Mouse (Mus musculus): Measurements from ENCODE around the gene Lonrf2.

Gene Lonrf2

DNA sequence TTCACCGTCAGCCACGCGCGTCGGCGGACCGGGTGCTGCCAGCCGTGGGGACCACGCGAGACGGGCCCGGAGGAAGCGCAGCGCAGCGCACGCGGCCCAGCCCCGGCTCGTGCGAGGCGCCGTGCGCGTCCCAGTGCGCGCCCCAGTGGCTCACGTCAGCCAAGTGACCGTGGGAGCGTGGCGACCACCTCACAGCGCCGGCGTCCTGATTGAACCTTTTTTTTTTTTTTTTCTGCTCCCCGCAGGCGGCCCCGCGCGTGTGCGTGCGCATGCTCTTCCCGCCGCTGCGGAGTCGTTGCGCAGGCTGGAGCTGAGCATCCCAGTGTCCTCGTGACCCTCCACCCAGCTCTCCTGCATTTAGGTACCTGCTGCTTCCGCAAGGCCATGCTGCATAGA is at the start of gene Lonrf2:
Gene Lonrf2 (minus strand): TSS at position 235 of the 396 bp plus-strand sequence.
- DNase-seq: no peak

DNA sequence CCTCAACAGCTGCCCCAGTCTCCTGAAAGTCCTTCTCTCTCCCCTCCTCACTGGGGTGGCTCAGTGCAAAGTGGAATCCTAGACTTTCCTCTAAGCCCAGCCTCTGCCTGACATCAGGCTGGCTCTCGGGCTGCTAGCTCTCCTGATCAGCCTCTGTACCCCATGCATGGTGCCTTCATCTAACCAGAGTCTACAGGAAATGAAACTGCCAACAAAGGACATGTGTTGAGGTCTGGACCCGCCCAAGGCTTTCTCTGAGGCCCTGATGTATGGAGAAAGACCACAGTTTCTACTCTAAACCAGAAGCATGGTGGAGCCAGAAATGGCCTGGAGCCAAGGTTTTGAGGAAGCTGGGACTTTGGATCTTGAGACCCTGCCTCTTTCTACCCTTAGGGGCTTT is 49.4 kb upstream of the Lonrf2 start:
- DNase-seq: no peak

DNA sequence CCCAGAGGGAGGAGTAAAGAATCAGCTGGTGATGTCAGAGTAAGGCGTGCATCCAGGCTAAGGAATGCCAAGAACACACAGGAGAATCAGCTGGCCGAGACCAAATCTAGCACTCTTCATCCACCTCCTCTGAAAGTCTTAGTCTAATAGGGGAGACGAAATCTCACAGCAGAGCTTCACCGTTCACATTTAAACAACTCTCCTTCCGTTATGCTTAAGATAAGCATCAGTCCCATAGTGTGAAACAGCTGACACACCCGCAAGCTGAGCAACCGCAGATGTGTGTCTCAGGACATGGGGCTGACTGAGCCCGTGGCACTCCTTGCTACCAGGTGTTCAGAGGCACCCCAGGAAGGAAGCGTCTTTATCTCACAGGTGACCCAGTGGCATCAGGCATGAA is 47.3 kb upstream of the Lonrf2 start:
- no peak for DNase-seq

DNA sequence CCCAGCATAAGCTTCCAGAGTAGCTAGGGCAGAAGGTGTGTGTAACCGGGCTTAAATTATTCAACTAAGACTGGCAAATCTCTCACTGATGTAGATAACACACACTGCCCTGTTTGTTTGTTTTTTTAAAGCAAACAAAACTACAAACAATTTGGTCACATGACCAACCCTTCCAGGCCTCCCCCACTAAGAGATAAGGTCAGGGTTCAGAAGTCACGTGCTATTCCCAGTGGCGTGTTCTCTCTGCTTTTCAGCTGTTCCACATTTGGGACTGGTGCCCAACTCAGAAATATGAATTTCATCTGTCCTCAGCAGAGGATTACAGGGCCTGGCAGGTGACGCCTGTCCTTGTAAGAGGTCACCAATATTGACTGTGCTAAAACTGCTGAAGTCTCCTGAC is 46.2 kb upstream of the Lonrf2 start:
- DNase-seq: no peak

DNA sequence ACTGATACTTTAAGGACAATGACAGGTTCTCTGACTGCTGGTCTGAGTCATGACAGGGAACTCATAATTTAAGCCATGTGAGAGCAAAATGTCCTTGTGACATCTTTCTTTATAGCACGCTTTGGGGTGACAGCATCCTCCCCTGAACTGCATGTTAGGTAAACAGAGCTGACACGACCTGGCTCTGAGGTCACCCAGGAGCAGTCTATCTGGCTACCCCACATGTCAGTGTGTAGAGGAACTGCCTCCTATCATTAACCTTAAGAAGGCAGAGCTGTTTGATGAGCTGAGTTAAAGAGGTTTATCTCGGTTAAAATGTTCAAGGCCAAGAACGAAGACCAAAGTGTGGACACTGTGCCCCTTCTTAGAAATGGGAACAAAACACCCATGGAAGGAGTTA is 44.9 kb upstream of the Lonrf2 start:
- no peak for DNase-seq

DNA sequence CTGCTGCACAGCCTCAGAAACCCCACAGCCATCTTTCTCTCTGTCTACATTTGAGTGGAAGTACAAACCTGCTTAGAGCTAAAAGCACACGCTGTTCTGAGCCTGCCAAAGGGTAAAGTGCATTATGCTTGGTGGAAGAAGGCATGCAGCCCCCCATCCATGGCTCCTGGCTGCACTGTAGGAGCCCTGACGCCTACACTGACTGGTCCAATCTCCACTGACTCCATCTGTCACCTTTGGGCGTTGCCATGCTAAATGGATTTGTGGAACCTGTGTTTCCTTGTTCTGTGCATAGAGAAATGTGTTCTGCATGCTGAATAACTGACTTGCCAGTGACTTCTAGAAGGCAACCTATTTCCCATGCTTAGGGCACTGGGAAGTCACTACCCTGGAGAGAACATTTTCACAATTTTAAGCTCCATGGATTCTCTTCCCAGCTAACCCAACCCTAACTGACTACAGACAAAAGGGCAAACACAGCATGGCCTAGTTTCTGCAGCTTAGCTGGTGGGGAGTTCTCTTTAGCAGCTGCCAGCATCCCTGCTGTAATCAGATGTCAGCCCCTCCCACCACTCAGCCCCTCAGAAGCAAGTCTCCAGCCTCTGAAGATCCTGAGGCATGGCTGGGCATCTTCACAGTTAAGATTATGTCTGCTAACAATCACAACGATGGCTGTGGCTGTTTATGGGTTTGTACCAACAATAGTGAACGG is 40.3 kb upstream of the Lonrf2 start:
- no peak for DNase-seq

DNA sequence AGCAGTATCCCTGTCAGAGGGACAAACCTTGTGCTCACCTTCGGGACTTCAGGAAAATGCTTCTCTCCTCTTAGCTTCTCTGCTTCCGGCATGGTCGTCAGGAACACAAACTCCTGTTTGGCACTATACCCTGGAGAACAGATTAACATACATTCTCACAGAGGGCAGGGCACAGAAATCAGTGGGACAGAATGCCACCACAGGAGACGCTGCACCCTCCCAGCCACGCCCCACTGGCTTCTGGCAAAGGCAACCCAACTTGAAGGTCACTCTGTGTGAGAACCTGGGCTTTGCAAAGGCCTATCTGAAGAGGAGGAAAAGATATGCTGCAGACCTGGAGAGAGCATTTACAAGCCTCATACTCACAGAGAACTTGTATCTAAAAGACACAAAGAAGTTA is 37.4 kb upstream of the Lonrf2 start:
- DNase-seq: no peak

DNA sequence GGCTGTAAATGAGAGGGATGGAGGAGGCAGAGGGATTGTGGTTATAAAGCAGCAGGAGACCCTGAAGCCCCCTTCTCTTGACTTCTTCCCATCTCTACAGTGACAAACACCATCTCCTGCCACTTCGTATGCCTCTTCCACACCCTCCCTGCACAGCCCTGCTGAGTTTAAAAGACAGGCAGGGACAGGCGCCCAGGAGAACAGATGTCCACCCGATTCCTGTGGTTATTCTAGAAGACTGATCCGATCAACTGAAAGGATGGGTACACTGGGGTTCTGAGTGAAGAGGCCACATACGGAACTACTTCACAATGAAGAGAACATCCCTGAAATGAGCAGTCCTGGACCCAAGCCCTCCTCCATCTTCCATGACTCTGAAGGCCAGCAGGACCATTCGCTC is 35.3 kb upstream of the Lonrf2 start:
- DNase-seq: no peak

DNA sequence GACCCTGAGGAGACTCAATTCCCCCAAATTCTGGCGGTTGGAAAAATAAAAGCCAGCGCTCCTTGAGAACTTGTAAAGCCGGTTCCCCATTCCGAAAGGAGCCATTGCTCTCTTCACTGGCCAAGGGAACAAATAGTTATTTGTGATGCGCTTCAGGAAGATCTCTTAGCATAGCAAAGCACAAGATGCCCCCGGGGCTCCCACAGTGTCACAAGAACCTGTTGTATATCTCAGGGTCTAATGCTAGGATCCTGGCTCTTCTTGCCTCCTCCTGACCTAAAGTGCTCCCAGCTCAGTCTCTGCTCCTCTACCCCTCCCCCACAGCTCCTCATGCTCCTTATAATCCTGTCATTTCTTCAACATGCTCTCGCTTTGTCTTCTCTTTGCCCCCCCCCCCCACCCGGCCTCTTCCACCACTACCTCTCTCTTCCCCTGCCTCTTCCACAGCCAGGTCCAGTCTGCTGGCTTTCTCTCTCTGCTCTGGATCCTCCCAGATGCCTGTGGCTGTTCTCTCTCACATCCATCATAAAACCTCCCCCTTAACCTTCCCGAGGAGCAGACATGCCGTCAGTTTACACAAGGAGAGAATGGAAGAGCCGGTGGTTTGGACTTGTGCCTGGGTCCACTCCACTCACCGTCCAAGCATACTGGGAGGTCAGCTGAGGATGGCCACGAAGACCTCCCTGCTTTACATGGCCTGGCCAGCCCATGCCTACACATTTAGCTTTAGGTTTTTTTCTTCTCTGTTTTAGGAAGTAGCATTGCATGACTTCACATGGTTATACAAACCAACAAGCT is 33.1 kb upstream of the Lonrf2 start:
- no peak for DNase-seq

DNA sequence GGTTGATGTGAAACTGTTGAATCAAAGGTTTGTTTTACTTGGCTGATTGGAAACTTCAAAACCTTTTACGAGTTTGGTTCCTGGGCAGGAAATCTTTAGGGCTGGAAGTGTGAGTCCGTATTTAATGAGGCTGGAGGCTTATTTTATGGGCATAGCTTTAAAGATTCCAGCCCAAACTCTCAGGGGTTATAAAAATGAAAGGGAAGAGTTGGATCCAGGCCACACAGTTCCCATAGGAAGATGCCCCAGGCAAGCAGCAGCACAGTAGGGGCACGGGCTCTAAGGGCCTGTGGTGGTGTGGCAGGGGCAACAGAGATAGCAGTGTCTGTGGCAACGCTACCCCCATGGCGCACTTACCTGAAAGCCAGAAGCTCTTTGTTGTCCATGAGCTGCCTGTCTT is 29.7 kb upstream of the Lonrf2 start:
- DNase-seq: no peak

DNA sequence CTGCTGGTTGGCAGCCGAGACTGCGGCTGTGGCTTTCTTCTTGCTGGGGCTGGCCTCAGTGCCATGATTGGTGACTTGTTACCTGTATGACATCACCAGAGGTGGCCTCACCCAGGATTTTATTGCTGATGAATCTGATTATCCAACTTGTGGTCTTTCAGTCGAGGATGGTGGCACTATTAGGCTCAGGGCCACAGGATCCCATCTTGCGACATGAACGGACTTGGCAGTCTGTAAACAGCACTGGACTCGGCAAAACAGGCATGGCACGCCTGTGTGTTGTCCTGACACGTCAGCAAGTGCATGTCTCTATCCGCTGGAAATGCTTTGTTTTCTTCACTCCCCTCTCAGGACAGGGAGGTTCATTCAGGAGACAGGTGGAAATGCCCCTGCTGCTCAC is 27.8 kb upstream of the Lonrf2 start:
- DNase-seq: no peak

DNA sequence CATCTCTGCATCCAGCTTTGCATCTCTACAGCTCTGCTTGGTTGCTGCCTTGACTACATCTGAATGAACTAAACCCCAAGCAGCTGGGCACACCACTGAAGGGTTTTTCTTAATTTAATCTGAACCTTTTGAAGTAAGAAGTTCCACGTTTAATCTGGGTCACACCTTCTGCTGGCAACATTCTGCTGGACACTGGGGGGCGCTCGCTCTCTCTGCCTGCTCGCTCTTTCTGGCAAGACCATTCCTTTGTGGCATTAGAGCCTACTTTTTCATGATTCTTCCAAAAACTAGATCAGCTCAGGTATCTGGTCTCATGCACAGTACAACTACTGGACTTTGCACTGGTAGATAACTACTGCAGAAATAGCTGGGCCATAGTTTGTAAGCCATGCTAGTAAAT is 25.7 kb upstream of the Lonrf2 start:
- DNase-seq: peak; percentile 4

DNA sequence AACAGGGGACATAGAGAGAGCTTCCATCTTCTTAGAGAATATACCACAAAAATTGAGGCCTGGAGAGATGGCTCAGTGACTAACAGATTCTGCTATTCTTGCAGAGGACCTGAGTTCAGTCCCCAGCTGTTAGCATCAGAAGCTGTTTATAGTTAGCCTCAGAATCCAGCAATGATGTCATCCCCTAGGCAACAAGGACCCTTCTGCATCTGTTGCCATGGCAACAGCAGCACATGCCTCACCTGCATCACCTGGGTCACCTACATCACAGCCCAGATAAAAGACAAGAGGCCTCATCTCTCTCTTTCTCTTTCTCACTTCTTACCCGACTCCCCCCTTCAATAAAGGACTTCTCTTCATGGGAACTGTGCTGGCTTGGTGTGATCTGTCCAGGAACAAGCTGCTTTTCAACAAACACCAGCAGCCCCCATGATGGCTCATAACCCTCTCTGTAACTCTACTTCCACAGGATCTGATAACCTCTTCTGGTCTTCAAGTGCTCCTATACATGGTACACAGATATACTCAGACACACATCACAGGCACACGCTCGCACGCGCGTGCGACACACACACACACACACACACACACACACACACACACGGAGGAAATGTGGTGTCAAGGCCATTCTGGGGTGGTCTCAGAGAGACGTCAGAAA is 24.5 kb upstream of the Lonrf2 start:
- DNase-seq: no peak

DNA sequence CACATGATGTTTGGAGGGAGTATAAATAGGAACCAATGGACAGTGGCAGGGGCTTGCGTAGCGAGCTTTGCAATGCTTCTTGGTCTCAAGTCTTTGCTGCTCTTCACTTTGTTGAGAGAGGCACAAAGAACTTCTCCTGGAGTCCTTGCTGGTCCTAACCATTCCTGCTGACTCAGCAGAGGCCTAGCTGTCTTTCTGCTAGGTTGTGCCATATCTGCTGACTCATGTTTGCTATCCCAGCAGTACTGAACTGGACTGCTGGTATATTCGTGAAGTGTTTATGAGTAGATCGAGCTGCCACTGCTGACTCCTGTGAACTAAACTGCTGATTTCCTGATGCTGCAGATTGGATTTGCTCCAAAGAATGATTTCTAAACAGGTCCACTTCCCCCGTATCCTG is 23.7 kb upstream of the Lonrf2 start:
- no peak for DNase-seq

DNA sequence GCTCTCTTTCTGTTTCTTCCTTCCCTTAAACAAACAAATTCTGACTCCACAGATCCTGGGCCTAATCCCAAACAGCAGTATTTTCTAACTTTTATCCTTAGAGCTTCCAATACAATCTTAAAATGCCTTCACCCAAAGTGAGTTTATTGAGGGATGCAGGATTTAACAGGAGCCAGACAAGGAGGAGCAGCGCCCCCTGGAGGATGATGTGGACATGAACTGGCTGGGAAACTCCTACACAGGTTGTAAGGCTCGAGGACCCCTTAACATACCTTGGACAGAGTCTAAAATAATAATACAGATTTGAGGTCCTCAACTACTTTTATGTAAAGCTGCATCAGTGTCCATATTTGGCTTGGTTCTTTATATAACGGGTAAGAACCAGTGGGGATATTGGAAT is 19.7 kb upstream of the Lonrf2 start:
- peak; percentile 29 for DNase-seq

DNA sequence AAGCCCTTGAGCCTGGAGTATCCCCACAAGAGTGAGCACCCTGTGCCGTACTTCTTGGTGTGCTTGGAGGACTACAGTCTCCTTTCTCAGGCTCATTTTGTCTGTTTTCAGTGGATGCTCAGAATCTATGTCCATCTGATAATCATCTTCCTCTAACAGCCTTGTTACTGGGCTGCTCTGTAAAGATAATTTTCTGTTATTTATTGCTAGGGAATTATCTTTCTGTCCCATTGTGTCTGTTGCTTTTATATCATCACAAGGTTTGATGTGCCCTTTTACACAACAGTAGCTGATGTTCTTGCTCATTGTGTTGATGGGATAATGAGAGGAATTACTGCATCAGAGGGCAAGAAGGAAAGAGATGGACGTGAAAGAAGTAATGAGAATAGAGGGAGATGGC is 15.7 kb upstream of the Lonrf2 start:
- no peak for DNase-seq

DNA sequence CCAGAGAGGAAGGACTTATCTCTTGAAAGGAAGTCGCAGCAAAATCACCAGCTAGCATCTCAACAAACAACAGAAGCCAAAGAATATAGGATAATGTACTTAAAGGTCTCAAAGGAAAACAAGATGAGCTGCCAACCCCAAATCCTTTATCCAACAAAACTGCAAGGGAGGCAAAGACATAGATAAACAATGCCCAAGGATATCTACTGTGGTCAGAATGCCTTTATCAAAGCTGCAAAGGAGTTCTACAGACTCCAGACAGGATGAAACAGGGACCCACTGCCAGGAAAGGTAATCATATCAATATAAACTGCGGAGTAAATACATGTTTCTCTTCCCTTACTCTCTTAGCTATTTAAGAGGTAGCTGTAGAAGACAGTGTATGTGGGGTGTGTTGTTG is 14.1 kb upstream of the Lonrf2 start:
- no peak for DNase-seq

DNA sequence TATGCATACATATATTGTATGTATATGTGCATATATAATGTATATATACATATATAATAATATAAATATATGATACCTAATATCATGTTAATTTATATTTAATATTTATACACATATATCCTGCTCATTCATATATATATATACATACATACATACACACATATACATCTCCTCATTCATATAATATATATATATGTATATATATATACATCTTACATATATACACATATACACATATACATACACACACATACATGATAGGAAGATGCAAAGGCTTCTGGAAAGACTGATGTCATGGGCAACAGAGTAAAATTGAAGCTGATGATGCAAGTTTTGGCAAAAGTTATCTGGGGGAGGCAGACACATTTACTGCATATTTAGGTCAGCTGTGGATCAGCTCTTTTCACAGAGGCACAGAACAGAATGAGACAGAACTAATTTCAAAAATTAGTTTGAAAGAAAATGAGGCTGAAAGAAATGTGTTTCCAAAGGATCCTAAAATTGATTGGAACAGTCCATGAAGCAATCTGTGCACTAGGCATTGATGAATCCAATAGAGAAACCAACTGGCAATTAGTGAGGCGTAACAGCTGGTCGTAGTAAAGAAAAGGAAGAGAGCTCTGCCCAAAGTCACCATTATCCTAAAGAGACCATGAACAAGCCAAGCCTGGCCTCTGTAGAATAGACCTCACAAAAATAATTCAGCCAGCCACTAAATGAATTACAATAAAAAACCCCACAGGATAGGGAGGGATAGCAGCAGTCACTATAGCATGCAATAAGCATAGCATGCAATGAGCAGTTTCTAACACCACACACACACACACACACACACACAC is 12.2 kb upstream of the Lonrf2 start:
- DNase-seq: no peak

DNA sequence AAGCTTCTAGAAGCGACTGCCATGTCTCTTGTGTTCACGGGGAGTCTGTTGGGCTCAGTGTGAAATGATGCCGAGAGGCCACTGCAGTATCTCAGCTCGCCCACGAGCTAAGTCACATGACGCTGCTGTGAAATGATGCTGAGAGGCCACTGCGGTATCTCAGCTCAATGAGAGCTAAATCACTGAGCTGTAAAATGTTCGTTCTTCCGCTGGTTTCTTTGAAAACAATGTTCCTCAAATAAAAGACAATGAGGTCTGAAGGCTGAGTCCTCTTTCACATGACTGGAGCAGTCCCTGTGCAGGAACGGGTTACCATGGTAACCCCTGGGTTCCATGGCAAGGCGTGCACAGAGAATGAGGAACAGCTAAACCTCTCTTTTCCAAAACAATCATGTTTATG is 11.5 kb upstream of the Lonrf2 start:
- no peak for DNase-seq

DNA sequence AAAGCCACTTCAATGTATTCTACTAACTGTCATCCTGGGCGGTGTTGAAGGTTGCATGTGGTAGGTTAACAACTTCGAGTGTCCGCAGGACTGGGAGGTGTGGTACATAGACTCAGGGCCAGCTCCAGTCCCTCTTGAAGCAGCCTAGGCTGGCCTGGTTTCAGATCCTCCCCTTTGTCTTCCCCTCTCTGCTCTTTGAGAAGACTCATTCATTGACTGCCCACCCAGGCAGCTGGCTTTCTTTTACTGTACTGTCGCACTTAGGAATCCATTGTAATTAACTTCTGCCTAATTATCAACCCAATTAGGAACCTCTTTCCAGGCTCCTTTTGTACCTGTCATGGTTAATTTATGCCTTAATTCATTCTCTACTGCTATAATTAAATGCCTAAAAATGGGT is 6.8 kb upstream of the Lonrf2 start:
- no peak for DNase-seq

DNA sequence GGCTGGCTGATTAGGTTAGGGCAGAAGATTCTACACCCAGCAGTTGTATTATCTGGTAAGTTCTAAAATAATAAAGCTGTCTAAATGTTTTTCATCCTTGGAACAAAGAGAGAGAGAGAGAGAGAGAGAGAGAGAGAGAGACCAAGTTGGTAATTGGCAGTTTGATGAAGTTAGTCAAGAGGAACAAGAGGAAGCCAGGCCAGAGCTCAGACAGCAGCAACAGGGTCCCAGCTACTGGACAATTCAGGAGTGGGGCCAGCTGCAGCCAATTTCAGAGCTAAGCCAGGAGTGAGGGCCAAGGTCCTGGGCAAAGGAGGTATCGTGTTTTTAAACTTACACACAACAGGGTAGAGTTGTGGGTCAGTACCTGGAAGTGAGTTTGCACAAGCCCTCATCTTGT is 6.3 kb upstream of the Lonrf2 start:
- no peak for DNase-seq

DNA sequence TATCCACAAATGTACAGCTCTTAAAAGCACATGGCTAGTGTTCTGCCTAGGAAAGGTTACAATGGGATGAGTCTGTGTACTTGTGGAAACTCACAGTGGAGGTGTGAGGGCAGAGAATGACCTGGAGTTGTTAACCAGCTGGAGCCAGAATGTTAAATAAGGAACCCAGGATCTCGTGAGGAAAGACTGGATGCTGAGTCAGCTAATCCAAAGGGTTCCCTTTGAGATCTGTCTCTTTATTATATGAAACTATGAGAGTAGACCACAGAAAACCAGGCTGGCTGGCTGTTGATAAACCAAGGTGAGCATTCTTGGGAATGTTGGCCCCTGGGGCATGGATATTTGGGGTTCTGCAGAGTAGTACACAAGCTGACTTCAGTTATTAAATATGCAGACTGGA is 3.4 kb upstream of the Lonrf2 start:
- DNase-seq: no peak
